Mouse (Mus musculus) kidney, adult 2 months (tissue): ENCODE data around the gene Gbgt1.

ENCODE experiments used
- CTCF ChIP-seq: fragments of 200-500 bp; conservative IDR thresholded peaks from 2 replicates; pipeline ENCODE4 v1.5.1; 2011; ENCODE audit warnings: low read depth, mild to moderate bottlenecking, control low read depth, low read length, moderate library complexity, mixed read lengths; ENCODE audit not compliant: insufficient read depth, insufficient read length
- POLR2A ChIP-seq: fragments of 200-500 bp; IDR thresholded peaks from one replicate; pipeline ENCODE4 v1.6.1; 2011; ENCODE audit warnings: low read depth, low read length, control low read depth

DNA sequence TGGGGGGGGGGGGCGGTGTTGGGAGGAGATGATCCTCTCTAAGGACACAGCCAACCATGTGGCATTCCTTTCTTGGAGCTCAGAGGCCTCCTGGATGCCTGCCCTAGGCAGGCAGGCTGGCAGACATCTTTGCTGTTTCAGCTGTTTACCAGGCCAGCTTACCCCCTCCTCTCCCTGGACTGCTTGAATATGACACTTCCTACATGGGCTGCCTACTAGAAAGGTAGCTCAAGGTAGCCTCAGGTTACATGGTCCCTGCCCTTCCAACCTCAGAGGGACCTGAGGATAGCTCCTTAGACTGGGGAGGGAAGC is 42.1 kb downstream of the Gbgt1 start:
- TF ChIP-seq POLR2A (no peak), CTCF (no peak)
